Mouse (Mus musculus) cortical plate, adult 2 months (tissue): ENCODE results near the gene Natd1.

ENCODE experiments used
- CTCF ChIP-seq: fragments of 200-500 bp; IDR thresholded peaks from 2 replicates; pipeline ENCODE4 v1.5.1; 2011; ENCODE audit warnings: mild to moderate bottlenecking, control low read depth, low read length; ENCODE audit not compliant: insufficient read depth; ENCODE audit errors: extremely low read depth
- POLR2A ChIP-seq: fragments of 200-500 bp; IDR thresholded peaks from 2 replicates; pipeline ENCODE4 v1.6.1; 2011; ENCODE audit warnings: mild to moderate bottlenecking, low read length, control low read depth; ENCODE audit not compliant: insufficient read depth; ENCODE audit errors: extremely low read depth

DNA sequence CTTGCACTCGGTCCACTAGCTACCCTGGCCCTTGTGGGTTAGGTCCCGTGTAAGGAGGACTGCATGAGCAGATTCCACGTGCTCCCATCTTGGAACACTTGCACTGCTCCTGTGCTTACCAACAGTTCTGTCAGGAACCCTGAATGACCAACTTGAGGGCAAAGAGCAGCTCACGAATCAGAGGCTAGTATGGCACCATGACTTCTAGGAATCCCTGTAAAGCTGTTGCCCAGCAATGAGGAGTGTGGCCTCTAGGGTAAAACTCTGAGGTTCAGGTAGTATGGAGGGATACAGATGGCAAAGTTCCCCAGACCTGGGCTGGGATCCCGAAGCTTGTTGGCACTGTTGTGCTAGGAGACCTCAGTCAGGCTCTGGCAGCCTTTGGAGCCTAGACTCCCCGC lies 10.9 kb downstream of the Natd1 start:
- TF ChIP-seq POLR2A: no peak
- no peak for TF ChIP-seq CTCF
